Mouse (Mus musculus) right cerebral cortex, postnatal 4 days (tissue): ENCODE data around the gene St6galnac3.

Experiments
- DNase-seq: peaks from one replicate; pipeline ENCODE4 v3.0.0-alpha.2; 2022

Gene St6galnac3

GRCm38 (mm10) chr3:153645803-153646202 is 79.2 kb downstream of the St6galnac3 start:
- DNase-seq = no peak

- DNase-seq = no peak
Observed at GRCm38 (mm10) chr3:153643822-153644519, 81.0 kb downstream of the St6galnac3 start.

- DNase-seq = no peak
Observed at GRCm38 (mm10) chr3:153642826-153643225, 82.1 kb downstream of the St6galnac3 start.

GRCm38 (mm10) chr3:153641805-153642204 is 83.2 kb downstream of the St6galnac3 start:
- no peak for DNase-seq

- no peak for DNase-seq
Observed at GRCm38 (mm10) chr3:153637336-153637735, 87.6 kb downstream of the St6galnac3 start.

- DNase-seq = no peak
Observed at GRCm38 (mm10) chr3:153636804-153637153, 88.2 kb downstream of the St6galnac3 start.

GRCm38 (mm10) chr3:153636094-153636803 is 88.7 kb downstream of the St6galnac3 start:
- no peak for DNase-seq

GRCm38 (mm10) chr3:153631988-153632672 is 92.8 kb downstream of the St6galnac3 start:
- no peak for DNase-seq

GRCm38 (mm10) chr3:153626237-153626636 is 98.7 kb downstream of the St6galnac3 start:
- DNase-seq = no peak

- no peak for DNase-seq
Observed at GRCm38 (mm10) chr3:153618976-153619375, 106.0 kb downstream of the St6galnac3 start.

- DNase-seq = no peak
Observed at GRCm38 (mm10) chr3:153616849-153617248, 108.1 kb downstream of the St6galnac3 start.

- DNase-seq = no peak
Observed at GRCm38 (mm10) chr3:153610239-153610638, 114.7 kb downstream of the St6galnac3 start.

GRCm38 (mm10) chr3:153606331-153606730 is 118.6 kb downstream of the St6galnac3 start:
- no peak for DNase-seq

- DNase-seq = no peak
Observed at GRCm38 (mm10) chr3:153605767-153606098, 119.2 kb downstream of the St6galnac3 start.

GRCm38 (mm10) chr3:153605089-153605766 is 119.7 kb downstream of the St6galnac3 start:
- DNase-seq = no peak

- no peak for DNase-seq
Observed at GRCm38 (mm10) chr3:153599179-153599578, 125.8 kb downstream of the St6galnac3 start.

- no peak for DNase-seq
Observed at GRCm38 (mm10) chr3:153598631-153599030, 126.3 kb downstream of the St6galnac3 start.

- DNase-seq = no peak
Observed at GRCm38 (mm10) chr3:153594531-153594930, 130.4 kb downstream of the St6galnac3 start.

- no peak for DNase-seq
Observed at GRCm38 (mm10) chr3:153593978-153594377, 131.0 kb downstream of the St6galnac3 start.

- no peak for DNase-seq
Observed at GRCm38 (mm10) chr3:153593103-153593502, 131.9 kb downstream of the St6galnac3 start.

- no peak for DNase-seq
Observed at GRCm38 (mm10) chr3:153587594-153587993, 137.4 kb downstream of the St6galnac3 start.

- DNase-seq = no peak
Observed at GRCm38 (mm10) chr3:153584836-153585235, 140.1 kb downstream of the St6galnac3 start.

- no peak for DNase-seq
Observed at GRCm38 (mm10) chr3:153582065-153582464, 142.9 kb downstream of the St6galnac3 start.
